Mouse (Mus musculus): ENCODE measurements around the gene C2cd2l. TPM values are rescaled to one million over a fixed set of nuclear protein-coding genes. Genes with fewer than 3 reads are reported as not detected.
"Not testable (repeated sequence)": the region's sequence is repeated elsewhere in the genome, so short reads cannot be mapped to it uniquely, and the experiment has no call there.

Gene C2cd2l
- polyA plus RNA-seq, 1 experiment: 77.9 TPM

GRCm38 (mm10) chr9:44307248-44307647 is 12.8 kb downstream of the C2cd2l start:
- TF ChIP-seq POLR2A (IDR thresholded peaks at IDR 0.05; ENCODE audit: borderline replicate concordance, extremely low read depth, low read depth, low read length) (no peak), CTCF (IDR thresholded peaks at IDR 0.05; ENCODE audit: insufficient read depth, low read length) (no peak)
- H3K4me1 ChIP-seq (ENCODE audit: control insufficient read depth, insufficient read depth, low read length): no peaks in the 10 kb centered on the region; the same call in 1 of the 2 replicates
- H3K4me3 ChIP-seq (replicated peaks; ENCODE audit: extremely low read depth, low read depth, low read length): no peak overlapping the region
- WGBS: 78% methylated on average over 2 of the region's 2 CpGs
- no peak for DNase-seq

- no peaks in the 10 kb centered on the region; the same call in 1 of the 2 replicates for H3K4me1 ChIP-seq (ENCODE audit: control insufficient read depth, insufficient read depth, low read length)
- DNase-seq: no peak
- no peak overlapping the region for H3K4me3 ChIP-seq (replicated peaks; ENCODE audit: extremely low read depth, low read depth, low read length)
- 90% methylated on average over 6 of the region's 6 CpGs for WGBS
- TF ChIP-seq CTCF (IDR thresholded peaks at IDR 0.05; ENCODE audit: insufficient read depth, low read length) (no peak), POLR2A (IDR thresholded peaks at IDR 0.05; ENCODE audit: borderline replicate concordance, extremely low read depth, low read depth, low read length) (no peak)
Measured at GRCm38 (mm10) chr9:44306532-44306931, 13.6 kb downstream of the C2cd2l start.

GRCm38 (mm10) chr9:44305466-44306079 is 14.5 kb downstream of the C2cd2l start, which contains the start of gene Hinfp:
Gene Hinfp (minus strand): TSS chr9:44305671.
- under 1% methylated on average over 54 of the region's 54 CpGs for WGBS
- peak; percentile 97 for DNase-seq
- peak within 1 kb of the TSS; percentile 90 for H3K4me3 ChIP-seq (replicated peaks; ENCODE audit: extremely low read depth, low read depth, low read length)
- TF ChIP-seq CTCF (IDR thresholded peaks at IDR 0.05; ENCODE audit: insufficient read depth, low read length) (no peak), POLR2A (IDR thresholded peaks at IDR 0.05; ENCODE audit: borderline replicate concordance, extremely low read depth, low read depth, low read length) (peak; percentile 88; the same call in 1 of the 2 replicates)
- H3K4me1 ChIP-seq (ENCODE audit: control insufficient read depth, insufficient read depth, low read length): no peaks in the 10 kb centered on the region; the same call in 1 of the 2 replicates

GRCm38 (mm10) chr9:44300001-44300400 is 20.1 kb downstream of the C2cd2l start:
- WGBS: 95% methylated on average over 3 of the region's 3 CpGs
- not testable (repeated sequence) for H3K4me3 ChIP-seq (replicated peaks; ENCODE audit: extremely low read depth, low read depth, low read length); DNase-seq; H3K4me1 ChIP-seq (ENCODE audit: control insufficient read depth, insufficient read depth, low read length)

- TF ChIP-seq CTCF (IDR thresholded peaks at IDR 0.05; ENCODE audit: insufficient read depth, low read length) (peak; percentile 63), POLR2A (IDR thresholded peaks at IDR 0.05; ENCODE audit: borderline replicate concordance, extremely low read depth, low read depth, low read length) (no peak)
- Histone ChIP-seq H3K4me1 (ENCODE audit: control insufficient read depth, insufficient read depth, low read length) (peaks cover under 1% of the 10 kb centered on the region; the same call in 1 of the 2 replicates), H3K4me3 (replicated peaks; ENCODE audit: extremely low read depth, low read depth, low read length) (no peak overlapping the region)
- WGBS: 68% methylated on average over 3 of the region's 3 CpGs
- peak; percentile 46 for DNase-seq
Measured at GRCm38 (mm10) chr9:44292490-44292889, 27.6 kb downstream of the C2cd2l start.

GRCm38 (mm10) chr9:44288959-44289291 is 31.2 kb downstream of the C2cd2l start:
- WGBS: 25% methylated on average over 11 of the region's 11 CpGs
- TF ChIP-seq POLR2A (IDR thresholded peaks at IDR 0.05; ENCODE audit: borderline replicate concordance, extremely low read depth, low read depth, low read length): no peak
- TF ChIP-seq CTCF (IDR thresholded peaks at IDR 0.05; ENCODE audit: insufficient read depth, low read length): no peak

GRCm38 (mm10) chr9:44288076-44288958 is 31.8 kb downstream of the C2cd2l start, which contains the start of gene Abcg4:
Gene Abcg4 (minus strand): TSS chr9:44288615.
- WGBS: 2% methylated on average over 38 of the region's 38 CpGs

More at GRCm38 (mm10) chr9:44288959-44289291, 31.2 kb downstream of the C2cd2l start:
- Histone ChIP-seq H3K4me3 (replicated peaks; ENCODE audit: extremely low read depth, low read depth, low read length) (no peak overlapping the region), H3K4me1 (ENCODE audit: control insufficient read depth, insufficient read depth, low read length) (peaks cover 4% of the 10 kb centered on the region; the same call in 1 of the 2 replicates)
- no peak for DNase-seq

GRCm38 (mm10) chr9:44287401-44288075 is 32.5 kb downstream of the C2cd2l start:
- WGBS: 3% methylated on average over 47 of the region's 47 CpGs
- TF ChIP-seq CTCF (IDR thresholded peaks at IDR 0.05; ENCODE audit: insufficient read depth, low read length) (no peak), POLR2A (IDR thresholded peaks at IDR 0.05; ENCODE audit: borderline replicate concordance, extremely low read depth, low read depth, low read length) (no peak)
- peaks cover 4% of the 10 kb centered on the region; the same call in 1 of the 2 replicates for H3K4me1 ChIP-seq (ENCODE audit: control insufficient read depth, insufficient read depth, low read length)
- DNase-seq: no peak
- peak overlapping the region; percentile 47 for H3K4me3 ChIP-seq (replicated peaks; ENCODE audit: extremely low read depth, low read depth, low read length)

More at GRCm38 (mm10) chr9:44288076-44288958, 31.8 kb downstream of the C2cd2l start, which contains the start of gene Abcg4:
- peaks cover 4% of the 10 kb centered on the region; the same call in 1 of the 2 replicates for H3K4me1 ChIP-seq (ENCODE audit: control insufficient read depth, insufficient read depth, low read length)
- peak within 1 kb of the TSS; percentile 47 for H3K4me3 ChIP-seq (replicated peaks; ENCODE audit: extremely low read depth, low read depth, low read length)
- TF ChIP-seq CTCF (IDR thresholded peaks at IDR 0.05; ENCODE audit: insufficient read depth, low read length): no peak
- TF ChIP-seq POLR2A (IDR thresholded peaks at IDR 0.05; ENCODE audit: borderline replicate concordance, extremely low read depth, low read depth, low read length): no peak
- no peak for DNase-seq

GRCm38 (mm10) chr9:44287003-44287400 is 33.1 kb downstream of the C2cd2l start:
- WGBS: 23% methylated on average over 11 of the region's 11 CpGs
- peaks cover 4% of the 10 kb centered on the region; the same call in 1 of the 2 replicates for H3K4me1 ChIP-seq (ENCODE audit: control insufficient read depth, insufficient read depth, low read length)
- H3K4me3 ChIP-seq (replicated peaks; ENCODE audit: extremely low read depth, low read depth, low read length): no peak overlapping the region
- no peak for DNase-seq
- TF ChIP-seq POLR2A (IDR thresholded peaks at IDR 0.05; ENCODE audit: borderline replicate concordance, extremely low read depth, low read depth, low read length) (no peak), CTCF (IDR thresholded peaks at IDR 0.05; ENCODE audit: insufficient read depth, low read length) (no peak)

All from lung, adult 2 months (tissue).